Mouse (Mus musculus) kidney, embryonic 14.5 days (tissue): ENCODE measurements around the gene Lrp1. TPM values are rescaled to one million over a fixed set of nuclear protein-coding genes. Genes with fewer than 3 reads are reported as not detected.

Experiments
- ATAC-seq: fragments of 200-750 bp; cut with Nextera tagmentation; 2 replicates; pipeline ENCODE4 v1.8.0; 2017; ENCODE audit warnings: moderate number of reproducible peaks, mild to moderate bottlenecking, moderate TSS enrichment, moderate library complexity; ENCODE audit not compliant: low FRiP score, low TSS enrichment
- H3K27ac ChIP-seq: fragments of 300-500 bp; sonication (generic); 2 replicates; pipeline ENCODE4 v1.5.1; 2014; ENCODE audit warnings: low read depth, mild to moderate bottlenecking, low read length, moderate library complexity, mixed read lengths
- H3K27me3 ChIP-seq: fragments of 300-500 bp; sonication (generic); 2 replicates; pipeline ENCODE4 v1.6.1; 2014; ENCODE audit warnings: mild to moderate bottlenecking, low read length; ENCODE audit not compliant: control insufficient read depth, insufficient read depth
- H3K36me3 ChIP-seq: fragments of 300-500 bp; sonication (generic); 2 replicates; pipeline ENCODE4 v1.6.1; 2014; ENCODE audit warnings: low read length, mixed read lengths; ENCODE audit not compliant: control insufficient read depth, insufficient read depth
- H3K4me1 ChIP-seq: fragments of 300-500 bp; sonication (generic); 2 replicates; pipeline ENCODE4 v1.6.1; 2014; ENCODE audit warnings: low read length, mixed read lengths; ENCODE audit not compliant: control insufficient read depth, insufficient read depth
- H3K4me2 ChIP-seq: fragments of 300-500 bp; sonication (generic); replicated peaks from 2 replicates; pipeline ENCODE4 v1.6.1; 2014; ENCODE audit warnings: low read depth, mild to moderate bottlenecking, low read length
- H3K4me3 ChIP-seq: fragments of 300-500 bp; sonication (generic); 2 replicates; pipeline ENCODE4 v1.5.1; 2014; ENCODE audit warnings: mild to moderate bottlenecking, low read length
- H3K9ac ChIP-seq: fragments of 300-500 bp; sonication (generic); 2 replicates; pipeline ENCODE4 v1.6.1; 2014; ENCODE audit warnings: low read depth, mild to moderate bottlenecking, low read length, moderate library complexity
- H3K9me3 ChIP-seq: fragments of 300-500 bp; sonication (generic); 2 replicates; pipeline ENCODE4 v1.6.1; 2016; ENCODE audit warnings: low read length; ENCODE audit not compliant: control insufficient read depth
- whole genome bisulfite sequencing: fragments of 180-500 bp; shearing (Covaris S2); extraction: QIAGEN DNeasy Blood & Tissue Kit; methylation state at CpG from one replicate; pipeline ENCODE4 v1.1.7; 2014; 5-methylcytosine and 5-hydroxymethylcytosine counted together
- polyA plus RNA-seq: library from polyadenylated mRNA; unstranded; fragments of >200 nt; fragmentation: Nextera tagmentation; extraction: Ambion mirVana; gene quantifications from 2 replicates; pipeline ENCODE4 v1.2.1, GENCODE M21; 2014

Lrp1 gene
- polyA plus RNA-seq, 1 experiment from 2014 or later, result 54.9 TPM

GRCm38 (mm10) chr10:127509051-127509836, 111.7 kb downstream of the Lrp1 start:
- Histone ChIP-seq H3K4me2 (peak overlapping the region; percentile 58), H3K9me3 (no peaks in the 10 kb centered on the region), H3K36me3 (no peaks in the 10 kb centered on the region; the same call in 1 of the 2 replicates), H3K4me1 (peaks cover 38% of the 10 kb centered on the region), H3K27me3 (peaks cover 52% of the 10 kb centered on the region), H3K4me3 (peak overlapping the region; percentile 38), H3K27ac (no peak overlapping the region), H3K9ac (no peak overlapping the region)
- peak; percentile 65 for ATAC-seq
- 2% methylated on average over 33 of the region's 35 CpGs for WGBS

- Histone ChIP-seq H3K27ac (no peak overlapping the region), H3K9me3 (no peaks in the 10 kb centered on the region), H3K4me2 (peak overlapping the region; percentile 58), H3K27me3 (peaks cover 42% of the 10 kb centered on the region), H3K36me3 (no peaks in the 10 kb centered on the region; the same call in 1 of the 2 replicates), H3K4me1 (peaks cover 30% of the 10 kb centered on the region), H3K9ac (no peak overlapping the region), H3K4me3 (no peak overlapping the region; the same call in 1 of the 2 replicates)
- peak; percentile 2; the same call in 1 of the 2 replicates for ATAC-seq
- 2% methylated on average over 15 of the region's 15 CpGs for WGBS
These were observed 112.7 kb downstream of the Lrp1 start for GRCm38 (mm10) chr10:127508239-127508638.

DNA sequence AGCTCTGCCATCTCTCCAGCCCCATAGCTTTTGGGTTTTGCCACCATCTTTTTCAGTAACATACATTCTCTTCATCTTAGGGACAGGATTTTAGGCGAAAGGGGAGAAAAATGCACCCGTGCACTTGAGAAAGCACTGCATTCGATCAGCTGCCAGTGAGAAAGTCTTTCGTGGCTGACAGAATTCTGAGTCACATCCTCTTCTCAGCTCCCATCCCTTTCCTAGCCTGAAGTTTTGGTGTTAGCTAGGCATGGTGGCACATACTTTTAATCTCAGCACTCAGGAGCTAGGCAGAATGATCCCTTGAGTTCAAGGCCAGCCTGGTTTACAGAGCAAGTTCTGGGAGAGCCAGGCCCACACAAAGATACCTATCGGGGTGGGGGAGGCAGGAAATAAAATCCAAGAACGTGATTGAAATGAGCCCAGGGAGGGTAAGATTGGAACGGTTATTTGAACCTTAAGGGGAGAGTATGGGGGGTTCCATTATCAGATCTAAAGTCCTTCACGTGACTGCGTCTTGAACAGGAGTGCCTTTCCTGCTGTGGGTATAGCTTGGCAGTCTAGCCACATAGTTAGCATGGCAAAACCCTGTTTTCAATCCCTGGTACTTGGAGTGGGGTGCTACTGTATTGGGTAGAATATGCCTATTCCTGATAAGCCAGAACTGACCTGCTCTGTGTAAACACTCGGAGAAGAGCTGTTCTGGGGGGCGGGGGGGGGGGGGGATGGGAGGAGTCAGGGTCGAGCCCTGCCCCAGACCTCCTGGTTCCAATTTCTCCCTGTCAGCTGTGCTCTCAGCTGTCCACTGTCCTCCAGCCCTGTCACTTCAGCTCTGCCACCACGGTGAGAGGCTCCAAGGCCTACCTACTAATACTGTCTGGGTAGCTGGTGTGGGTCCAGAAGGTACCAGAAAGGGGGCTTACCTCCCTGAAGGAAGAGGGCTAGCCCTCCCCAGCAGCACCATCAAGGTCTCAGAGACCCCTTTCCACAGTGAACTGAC, 119.8 kb downstream of the Lrp1 start, which contains the start of gene Stac3:
Stac3 (plus strand) TSS at position 793 of the 1,000 bp plus-strand sequence.
- Histone ChIP-seq H3K4me2 (no peak within 1 kb of the TSS), H3K4me1 (no peaks in the 10 kb centered on the region), H3K36me3 (peaks cover 36% of the 10 kb centered on the region), H3K27me3 (no peaks in the 10 kb centered on the region), H3K27ac (no peak within 1 kb of the TSS), H3K9me3 (no peaks in the 10 kb centered on the region), H3K9ac (no peak within 1 kb of the TSS), H3K4me3 (no peak within 1 kb of the TSS)
- 0 out of 2 replicates have a peak, but pooled peaks have one; percentile 36 for ATAC-seq
- 60% methylated on average over 11 of the region's 13 CpGs for WGBS

DNA sequence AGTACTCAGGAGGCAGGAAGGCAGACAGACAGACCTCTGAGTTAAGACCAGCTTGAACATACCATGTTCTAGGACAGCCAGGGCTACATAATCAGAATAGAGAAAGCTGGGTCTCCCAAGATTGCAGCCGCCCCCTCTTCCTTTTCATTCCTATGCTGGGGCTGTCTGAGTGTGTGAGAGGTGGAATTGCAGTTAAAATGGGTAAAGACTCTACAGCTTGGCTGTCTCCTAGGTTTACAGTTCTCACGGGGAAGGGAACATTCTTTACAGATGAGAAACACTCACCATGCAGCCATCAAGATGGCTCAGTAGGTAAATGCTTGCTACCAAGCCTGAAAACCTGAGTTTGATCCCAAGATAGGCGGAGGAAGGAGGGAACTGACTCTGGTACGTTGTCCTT, 120.9 kb downstream of the Lrp1 start:
- no peak overlapping the region for H3K9ac ChIP-seq
- no peak overlapping the region for H3K4me2 ChIP-seq
- H3K4me1 ChIP-seq, result no peaks in the 10 kb centered on the region
- no peak overlapping the region for H3K4me3 ChIP-seq
- H3K9me3 ChIP-seq, result no peaks in the 10 kb centered on the region
- peaks cover 47% of the 10 kb centered on the region for H3K36me3 ChIP-seq
- no peak overlapping the region for H3K27ac ChIP-seq
- ATAC-seq, result no peak
- no peaks in the 10 kb centered on the region for H3K27me3 ChIP-seq
- 81% methylated on average over 4 of the region's 4 CpGs for WGBS

DNA sequence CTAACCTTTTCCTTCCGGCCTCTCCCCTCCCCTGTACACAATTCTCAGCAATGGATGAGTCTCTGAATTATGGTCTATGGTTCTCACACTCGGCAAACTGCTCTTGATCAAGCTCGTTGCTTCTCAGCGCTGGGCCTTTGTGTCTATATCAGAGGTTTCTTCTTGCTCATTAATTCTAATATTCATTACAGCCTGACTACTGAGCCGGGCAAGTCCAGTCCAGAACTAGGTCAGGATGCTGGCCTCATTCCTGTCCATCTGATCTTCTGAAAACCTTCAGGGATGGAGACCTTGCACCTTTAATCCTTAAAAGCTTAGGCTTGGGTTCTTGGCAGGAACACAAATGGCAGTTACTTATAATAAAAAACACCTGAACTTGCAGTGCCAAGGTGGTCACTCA, 121.4 kb downstream of the Lrp1 start:
- ATAC-seq, result no peak
- H3K27ac ChIP-seq, result no peak overlapping the region
- no peak overlapping the region for H3K9ac ChIP-seq
- WGBS, result 35% methylated on average over 5 of the region's 5 CpGs
- H3K4me3 ChIP-seq, result no peak overlapping the region
- H3K36me3 ChIP-seq, result peaks cover 52% of the 10 kb centered on the region
- H3K4me2 ChIP-seq, result no peak overlapping the region
- no peaks in the 10 kb centered on the region for H3K27me3 ChIP-seq
- no peaks in the 10 kb centered on the region for H3K4me1 ChIP-seq
- H3K9me3 ChIP-seq, result no peaks in the 10 kb centered on the region

GRCm38 (mm10) chr10:127496156-127496555, 124.8 kb downstream of the Lrp1 start:
- H3K4me1 ChIP-seq, result no peaks in the 10 kb centered on the region
- H3K9me3 ChIP-seq, result no peaks in the 10 kb centered on the region
- ATAC-seq, result no peak
- WGBS, result 80% methylated on average over 3 of the region's 3 CpGs
- no peak overlapping the region for H3K4me2 ChIP-seq
- no peak overlapping the region for H3K4me3 ChIP-seq
- H3K36me3 ChIP-seq, result peaks cover 75% of the 10 kb centered on the region
- H3K27ac ChIP-seq, result no peak overlapping the region
- H3K27me3 ChIP-seq, result no peaks in the 10 kb centered on the region
- H3K9ac ChIP-seq, result no peak overlapping the region

DNA sequence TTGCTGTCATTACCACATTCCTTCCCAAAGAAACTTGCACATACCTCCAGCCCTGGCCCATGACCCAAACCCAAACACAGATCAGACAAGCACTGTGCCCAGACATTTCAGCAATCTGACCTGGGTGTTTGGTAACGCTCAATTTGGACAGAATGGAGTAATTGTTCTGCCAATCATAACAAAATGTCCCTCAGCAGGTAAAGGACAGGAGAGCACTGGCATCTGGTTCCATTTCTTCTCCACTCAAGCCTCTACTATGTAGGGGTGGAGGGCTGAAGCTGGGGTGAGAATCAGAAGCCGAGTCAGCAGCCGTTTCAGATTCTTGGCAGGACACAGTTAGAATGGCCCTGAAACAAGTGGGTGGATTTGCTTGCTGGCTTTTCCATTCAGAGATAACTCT, 128.8 kb downstream of the Lrp1 start:
- 88% methylated on average over 3 of the region's 3 CpGs for WGBS
- Histone ChIP-seq H3K27me3 (no peaks in the 10 kb centered on the region), H3K4me2 (no peak overlapping the region), H3K9ac (no peak overlapping the region), H3K9me3 (no peaks in the 10 kb centered on the region), H3K4me3 (no peak overlapping the region), H3K4me1 (0 out of 2 replicates have a peak, but pooled peaks cover 4% of the 10 kb centered on the region), H3K27ac (no peak overlapping the region), H3K36me3 (peaks cover 63% of the 10 kb centered on the region)
- no peak for ATAC-seq

DNA sequence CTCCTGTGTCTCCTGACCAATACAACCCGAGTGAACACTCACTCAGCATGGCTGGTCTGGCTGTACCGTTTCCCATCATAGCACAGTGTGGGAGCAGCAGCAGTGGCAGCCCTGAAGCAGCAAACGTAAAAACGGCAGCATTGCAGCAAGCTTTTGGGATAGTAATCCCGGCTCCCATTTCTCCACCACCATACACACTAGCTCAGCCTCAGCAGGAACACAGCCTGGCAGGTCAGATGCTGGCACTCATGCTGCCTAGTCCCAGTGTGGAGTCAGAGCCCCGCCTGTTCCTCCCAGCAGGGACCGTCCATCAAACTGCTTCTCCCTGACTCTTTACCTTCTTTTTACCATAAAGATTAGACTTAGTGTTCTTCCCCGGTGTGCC, 129.8 kb downstream of the Lrp1 start:
- no peak overlapping the region for H3K4me2 ChIP-seq
- H3K27me3 ChIP-seq, result no peaks in the 10 kb centered on the region
- no peak overlapping the region for H3K4me3 ChIP-seq
- ATAC-seq, result no peak
- H3K9ac ChIP-seq, result no peak overlapping the region
- H3K36me3 ChIP-seq, result peaks cover 57% of the 10 kb centered on the region
- no peak overlapping the region for H3K27ac ChIP-seq
- H3K4me1 ChIP-seq, result 0 out of 2 replicates have a peak, but pooled peaks cover 4% of the 10 kb centered on the region
- H3K9me3 ChIP-seq, result no peaks in the 10 kb centered on the region
- WGBS, result 73% methylated on average over 8 of the region's 8 CpGs
